Mouse (Mus musculus) liver, embryonic 11.5 days (tissue): Measurements from ENCODE around the gene Grin2a. TPM values are rescaled to one million over a fixed set of nuclear protein-coding genes. Genes with fewer than 3 reads are reported as not detected.

ENCODE experiments used
- ATAC-seq: fragments of 200-750 bp; cut with Nextera tagmentation; replicated peaks from 2 replicates; pipeline ENCODE4 v1.8.0; 2017; ENCODE audit warnings: moderate number of reproducible peaks, mild to moderate bottlenecking, moderate TSS enrichment, moderate library complexity; ENCODE audit not compliant: low FRiP score
- DNase-seq: peaks from one replicate; pipeline ENCODE4 v3.0.0-alpha.2; 2017; ENCODE audit warnings: low spot score
- H3K27ac ChIP-seq: fragments of 300-500 bp; sonication (generic); 2 replicates; pipeline ENCODE4 v1.5.1; 2014; ENCODE audit warnings: mild to moderate bottlenecking, low read depth, low read length, control low read depth
- H3K27me3 ChIP-seq: fragments of 300-500 bp; sonication (generic); replicated peaks from 2 replicates; pipeline ENCODE4 v1.6.1; 2014; ENCODE audit warnings: low read length, mixed read lengths; ENCODE audit not compliant: control insufficient read depth, insufficient read depth
- H3K36me3 ChIP-seq: fragments of 300-500 bp; sonication (generic); 2 replicates; pipeline ENCODE4 v1.6.1; 2014; ENCODE audit warnings: mild to moderate bottlenecking, low read length, moderate library complexity, mixed read lengths; ENCODE audit not compliant: control insufficient read depth, insufficient read depth
- H3K4me1 ChIP-seq: fragments of 300-500 bp; sonication (generic); replicated peaks from 2 replicates; pipeline ENCODE4 v1.6.1; 2014; ENCODE audit warnings: low read length, mixed read lengths; ENCODE audit not compliant: control insufficient read depth, insufficient read depth
- H3K4me2 ChIP-seq: fragments of 300-500 bp; sonication (generic); 2 replicates; pipeline ENCODE4 v1.6.1; 2014; ENCODE audit warnings: mild to moderate bottlenecking, control low read depth, moderate library complexity
- H3K4me3 ChIP-seq: fragments of 300-500 bp; sonication (generic); 2 replicates; pipeline ENCODE4 v1.5.1; 2014; ENCODE audit warnings: low read depth, low read length, control low read depth
- H3K9ac ChIP-seq: fragments of 300-500 bp; sonication (generic); 2 replicates; pipeline ENCODE4 v1.6.1; 2014; ENCODE audit warnings: low read depth, low read length, control low read depth
- H3K9me3 ChIP-seq: fragments of 300-500 bp; sonication (generic); 2 replicates; pipeline ENCODE4 v1.6.1; 2016; ENCODE audit warnings: low read length, inconsistent platforms, mixed read lengths; ENCODE audit not compliant: control insufficient read depth
- WGBS: fragments of 180-500 bp; shearing (Covaris S2); extraction: QIAGEN DNeasy Blood & Tissue Kit; methylation state at CpG from one replicate; pipeline ENCODE4 v1.1.7; 2014; 5-methylcytosine and 5-hydroxymethylcytosine counted together
- polyA plus RNA-seq: library from polyadenylated mRNA; unstranded; fragments of >200 nt; fragmentation: Nextera tagmentation; extraction: Ambion mirVana; gene quantifications from 2 replicates; pipeline ENCODE4 v1.2.1, GENCODE M21; 2014

The Grin2a gene
- polyA plus RNA-seq, 1 experiment from 2014 or later = 0.70 TPM

GRCm38 (mm10) chr16:9607432-9607831 is 387.9 kb downstream of the Grin2a start:
- no peak overlapping the region for H3K4me3 ChIP-seq
- ATAC-seq (no peak), DNase-seq (no peak)
- no peak overlapping the region for H3K9ac ChIP-seq
- no peaks in the 10 kb centered on the region for H3K27me3 ChIP-seq
- no peak overlapping the region for H3K27ac ChIP-seq
- no peak overlapping the region for H3K4me2 ChIP-seq
- no peaks in the 10 kb centered on the region for H3K9me3 ChIP-seq
- WGBS = 64% methylated on average over 2 of the region's 2 CpGs
- no peaks in the 10 kb centered on the region for H3K4me1 ChIP-seq
- no peaks in the 10 kb centered on the region for H3K36me3 ChIP-seq

GRCm38 (mm10) chr16:9603983-9604382 is 391.4 kb downstream of the Grin2a start:
- no peak for DNase-seq
- Histone ChIP-seq H3K4me3 (no peak overlapping the region), H3K4me1 (no peaks in the 10 kb centered on the region), H3K9ac (no peak overlapping the region), H3K27me3 (no peaks in the 10 kb centered on the region), H3K4me2 (no peak overlapping the region), H3K9me3 (no peaks in the 10 kb centered on the region), H3K36me3 (no peaks in the 10 kb centered on the region), H3K27ac (no peak overlapping the region)
- ATAC-seq = no peak
- 77% methylated on average over 5 of the region's 5 CpGs for WGBS

GRCm38 (mm10) chr16:9602579-9602978 is 392.8 kb downstream of the Grin2a start:
- Histone ChIP-seq H3K27ac (no peak overlapping the region), H3K36me3 (no peaks in the 10 kb centered on the region), H3K9me3 (no peaks in the 10 kb centered on the region), H3K4me3 (no peak overlapping the region), H3K27me3 (no peaks in the 10 kb centered on the region), H3K4me1 (no peaks in the 10 kb centered on the region), H3K4me2 (no peak overlapping the region), H3K9ac (no peak overlapping the region)
- ATAC-seq (no peak), DNase-seq (no peak)
- 87% methylated on average over 2 of the region's 2 CpGs for whole genome bisulfite sequencing

DNA sequence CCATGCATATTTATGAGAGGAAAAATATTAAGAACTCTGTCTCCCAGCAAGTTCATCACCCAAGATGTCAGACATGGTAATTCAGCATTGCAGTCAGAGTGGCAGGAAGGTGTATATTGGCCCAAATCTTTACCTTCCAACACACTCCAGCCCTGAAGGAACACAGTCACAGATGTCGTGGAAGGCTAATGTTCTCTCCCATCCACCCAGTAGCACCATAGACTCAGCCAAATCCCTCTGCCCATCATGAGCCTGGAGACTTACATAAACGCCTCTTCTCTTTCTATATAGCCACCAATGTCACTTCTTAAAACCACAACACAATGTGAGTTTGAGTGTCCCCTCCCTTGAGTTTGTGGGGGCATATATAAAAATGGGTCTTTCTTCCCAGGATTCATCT is 406.2 kb downstream of the Grin2a start:
- WGBS = 71% methylated on average over 2 of the region's 2 CpGs
- Histone ChIP-seq H3K4me2 (no peak overlapping the region), H3K27ac (no peak overlapping the region), H3K9me3 (no peaks in the 10 kb centered on the region), H3K9ac (no peak overlapping the region), H3K36me3 (no peaks in the 10 kb centered on the region), H3K4me1 (no peaks in the 10 kb centered on the region), H3K27me3 (no peaks in the 10 kb centered on the region), H3K4me3 (no peak overlapping the region)
- ATAC-seq (no peak), DNase-seq (no peak)

GRCm38 (mm10) chr16:9588431-9588830 is 406.9 kb downstream of the Grin2a start:
- H3K4me1 ChIP-seq = no peaks in the 10 kb centered on the region
- H3K27ac ChIP-seq = no peak overlapping the region
- no peak overlapping the region for H3K4me3 ChIP-seq
- 65% methylated on average over 3 of the region's 3 CpGs for WGBS
- H3K27me3 ChIP-seq = no peaks in the 10 kb centered on the region
- H3K36me3 ChIP-seq = no peaks in the 10 kb centered on the region
- no peak for ATAC-seq
- DNase-seq = no peak
- H3K4me2 ChIP-seq = no peak overlapping the region
- H3K9ac ChIP-seq = no peak overlapping the region
- no peaks in the 10 kb centered on the region for H3K9me3 ChIP-seq

- no peak overlapping the region for H3K9ac ChIP-seq
- 63% methylated on average over 2 of the region's 2 CpGs for WGBS
- H3K4me1 ChIP-seq = no peaks in the 10 kb centered on the region
- no peaks in the 10 kb centered on the region for H3K27me3 ChIP-seq
- H3K9me3 ChIP-seq = no peaks in the 10 kb centered on the region
- DNase-seq = no peak
- no peak overlapping the region for H3K4me3 ChIP-seq
- no peak for ATAC-seq
- no peak overlapping the region for H3K4me2 ChIP-seq
- no peaks in the 10 kb centered on the region for H3K36me3 ChIP-seq
- no peak overlapping the region for H3K27ac ChIP-seq
Observed at GRCm38 (mm10) chr16:9583981-9584380, 411.4 kb downstream of the Grin2a start.

DNA sequence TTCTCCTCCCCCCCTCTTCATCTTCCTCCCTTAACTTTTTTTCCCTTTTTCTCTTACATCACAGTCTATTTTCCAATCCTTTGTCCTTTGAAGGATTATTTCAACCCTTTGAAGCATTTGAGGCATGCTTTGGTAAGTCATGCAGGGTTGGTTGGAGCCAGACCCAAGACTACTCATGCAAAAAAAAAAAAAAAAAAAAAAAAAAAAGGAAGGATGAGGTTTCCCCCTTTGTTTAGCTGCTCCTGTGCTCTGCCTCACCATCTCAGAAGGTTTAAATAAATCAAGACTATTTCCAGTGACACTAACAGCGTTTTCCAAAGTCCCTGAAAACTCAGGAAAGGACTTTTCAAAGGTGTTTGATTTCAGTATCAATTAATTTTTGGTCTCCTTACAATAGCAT is 423.6 kb downstream of the Grin2a start:
- Histone ChIP-seq H3K9ac (no peak overlapping the region), H3K4me1 (no peaks in the 10 kb centered on the region), H3K27me3 (no peaks in the 10 kb centered on the region), H3K4me3 (no peak overlapping the region), H3K27ac (no peak overlapping the region), H3K9me3 (no peaks in the 10 kb centered on the region), H3K36me3 (no peaks in the 10 kb centered on the region), H3K4me2 (no peak overlapping the region)
- ATAC-seq (no peak), DNase-seq (no peak)
- 40% methylated on average over 1 of the region's 1 CpGs for WGBS

DNA sequence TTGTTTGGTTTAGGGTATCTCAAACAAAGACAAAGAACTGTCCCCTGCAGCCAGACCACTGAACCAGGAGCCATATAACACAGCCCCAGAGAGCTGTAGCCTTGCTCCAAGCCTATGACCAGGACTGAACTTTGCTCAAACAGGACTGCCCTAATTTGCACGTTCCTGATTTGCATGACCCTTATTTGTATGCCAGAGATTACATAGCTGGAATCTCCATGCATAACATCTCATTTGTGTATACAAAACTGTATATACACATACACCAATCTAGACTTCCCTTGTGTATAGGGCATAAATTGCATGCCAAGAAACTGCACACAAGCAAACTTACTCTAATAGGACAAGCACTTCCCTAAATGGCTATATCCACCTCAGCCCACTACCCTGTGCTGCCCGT is 428.1 kb downstream of the Grin2a start:
- H3K4me2 ChIP-seq = no peak overlapping the region
- ATAC-seq = no peak
- 54% methylated on average over 2 of the region's 2 CpGs for WGBS

GRCm38 (mm10) chr16:9561816-9562215 is 433.5 kb downstream of the Grin2a start:
- no peaks in the 10 kb centered on the region for H3K36me3 ChIP-seq
- H3K4me3 ChIP-seq = no peak overlapping the region
- no peak overlapping the region for H3K27ac ChIP-seq
- ATAC-seq = no peak
- no peak for DNase-seq
- H3K9ac ChIP-seq = no peak overlapping the region
- H3K9me3 ChIP-seq = no peaks in the 10 kb centered on the region
- no peak overlapping the region for H3K4me2 ChIP-seq
- 50% methylated on average over 1 of the region's 1 CpGs for WGBS
- H3K27me3 ChIP-seq = no peaks in the 10 kb centered on the region
- no peaks in the 10 kb centered on the region for H3K4me1 ChIP-seq

More for the DNA sequence above, 428.1 kb downstream of the Grin2a start:
- H3K9ac ChIP-seq = no peak overlapping the region
- H3K36me3 ChIP-seq = no peaks in the 10 kb centered on the region
- H3K4me1 ChIP-seq = no peaks in the 10 kb centered on the region
- H3K9me3 ChIP-seq = no peaks in the 10 kb centered on the region
- no peaks in the 10 kb centered on the region for H3K27me3 ChIP-seq
- DNase-seq = no peak
- H3K27ac ChIP-seq = no peak overlapping the region
- no peak overlapping the region for H3K4me3 ChIP-seq
